Mouse (Mus musculus): ENCODE measurements around the gene Ncor2.

Ncor2 gene

GRCm38 (mm10) chr5:125171259-125171658 lies 7.8 kb downstream of the Ncor2 start:
- Histone ChIP-seq H3K4me3 (replicated peaks; ENCODE audit: low read length) (no peak overlapping the region), H3K9me3 (ENCODE audit: low read length) (no peaks in the 10 kb centered on the region), H3K36me3 (ENCODE audit: insufficient read depth, low read length) (peaks cover 22% of the 10 kb centered on the region), H3K27me3 (ENCODE audit: insufficient read depth, low read length) (no peaks in the 10 kb centered on the region), H3K4me1 (replicated peaks; ENCODE audit: low read depth, low read length) (peaks cover 95% of the 10 kb centered on the region)
- TF ChIP-seq CTCF (conservative IDR thresholded peaks at IDR 0.05; ENCODE audit: low read length) (no peak), NANOG (IDR thresholded peaks at IDR 0.05; ENCODE audit: borderline replicate concordance, low read length) (no peak), POU5F1 (IDR thresholded peaks at IDR 0.05; ENCODE audit: borderline replicate concordance, low read length) (no peak)

- no peaks in the 10 kb centered on the region for H3K9me3 ChIP-seq (ENCODE audit: low read length)
- no peaks in the 10 kb centered on the region for H3K27me3 ChIP-seq (ENCODE audit: insufficient read depth, low read length)
- H3K4me1 ChIP-seq (replicated peaks; ENCODE audit: low read depth, low read length) = peaks cover 93% of the 10 kb centered on the region
- peak overlapping the region; percentile 13; the same call in 1 of the 2 replicates for H3K4me3 ChIP-seq (replicated peaks; ENCODE audit: low read length)
- peaks cover 22% of the 10 kb centered on the region for H3K36me3 ChIP-seq (ENCODE audit: insufficient read depth, low read length)
- no peak for TF ChIP-seq NANOG (IDR thresholded peaks at IDR 0.05; ENCODE audit: borderline replicate concordance, low read length)
- no peak for TF ChIP-seq CTCF (conservative IDR thresholded peaks at IDR 0.05; ENCODE audit: low read length)
- no peak for TF ChIP-seq POU5F1 (IDR thresholded peaks at IDR 0.05; ENCODE audit: borderline replicate concordance, low read length)
Observed at GRCm38 (mm10) chr5:125170107-125170842, 8.7 kb downstream of the Ncor2 start.

GRCm38 (mm10) chr5:125168101-125168500 lies 10.9 kb downstream of the Ncor2 start:
- Histone ChIP-seq H3K36me3 (ENCODE audit: insufficient read depth, low read length) (peaks cover 25% of the 10 kb centered on the region), H3K4me1 (replicated peaks; ENCODE audit: low read depth, low read length) (peaks cover 95% of the 10 kb centered on the region), H3K27me3 (ENCODE audit: insufficient read depth, low read length) (no peaks in the 10 kb centered on the region), H3K9me3 (ENCODE audit: low read length) (no peaks in the 10 kb centered on the region), H3K4me3 (replicated peaks; ENCODE audit: low read length) (peak overlapping the region; percentile 23; the same call in 1 of the 2 replicates)
- TF ChIP-seq CTCF (conservative IDR thresholded peaks at IDR 0.05; ENCODE audit: low read length) = no peak
- TF ChIP-seq POU5F1 (IDR thresholded peaks at IDR 0.05; ENCODE audit: borderline replicate concordance, low read length) = no peak

GRCm38 (mm10) chr5:125167524-125167923 lies 11.5 kb downstream of the Ncor2 start:
- TF ChIP-seq NANOG (IDR thresholded peaks at IDR 0.05; ENCODE audit: borderline replicate concordance, low read length) (no peak), POU5F1 (IDR thresholded peaks at IDR 0.05; ENCODE audit: borderline replicate concordance, low read length) (no peak), CTCF (conservative IDR thresholded peaks at IDR 0.05; ENCODE audit: low read length) (no peak)
- H3K9me3 ChIP-seq (ENCODE audit: low read length) = no peaks in the 10 kb centered on the region
- H3K4me1 ChIP-seq (replicated peaks; ENCODE audit: low read depth, low read length) = peaks cover 95% of the 10 kb centered on the region
- H3K36me3 ChIP-seq (ENCODE audit: insufficient read depth, low read length) = peaks cover 25% of the 10 kb centered on the region
- H3K4me3 ChIP-seq (replicated peaks; ENCODE audit: low read length) = peak overlapping the region; percentile 23; the same call in 1 of the 2 replicates
- H3K27me3 ChIP-seq (ENCODE audit: insufficient read depth, low read length) = no peaks in the 10 kb centered on the region

- Histone ChIP-seq H3K4me1 (replicated peaks; ENCODE audit: low read depth, low read length) (peaks cover 95% of the 10 kb centered on the region), H3K4me3 (replicated peaks; ENCODE audit: low read length) (peak overlapping the region; percentile 60), H3K27me3 (ENCODE audit: insufficient read depth, low read length) (no peaks in the 10 kb centered on the region), H3K9me3 (ENCODE audit: low read length) (no peaks in the 10 kb centered on the region), H3K36me3 (ENCODE audit: insufficient read depth, low read length) (peaks cover 34% of the 10 kb centered on the region)
- peak; percentile 19; the same call in 1 of the 2 replicates for TF ChIP-seq POU5F1 (IDR thresholded peaks at IDR 0.05; ENCODE audit: borderline replicate concordance, low read length)
- peak; percentile 13; the same call in 1 of the 2 replicates for TF ChIP-seq NANOG (IDR thresholded peaks at IDR 0.05; ENCODE audit: borderline replicate concordance, low read length)
- TF ChIP-seq CTCF (conservative IDR thresholded peaks at IDR 0.05; ENCODE audit: low read length) = no peak
Observed at GRCm38 (mm10) chr5:125165993-125166392, 13.0 kb downstream of the Ncor2 start.

GRCm38 (mm10) chr5:125164465-125165167 lies 14.4 kb downstream of the Ncor2 start:
- Histone ChIP-seq H3K4me1 (replicated peaks; ENCODE audit: low read depth, low read length) (peaks cover 95% of the 10 kb centered on the region), H3K36me3 (ENCODE audit: insufficient read depth, low read length) (peaks cover 39% of the 10 kb centered on the region), H3K27me3 (ENCODE audit: insufficient read depth, low read length) (no peaks in the 10 kb centered on the region), H3K4me3 (replicated peaks; ENCODE audit: low read length) (peak overlapping the region; percentile 60), H3K9me3 (ENCODE audit: low read length) (no peaks in the 10 kb centered on the region)
- TF ChIP-seq POU5F1 (IDR thresholded peaks at IDR 0.05; ENCODE audit: borderline replicate concordance, low read length) = no peak
- no peak for TF ChIP-seq NANOG (IDR thresholded peaks at IDR 0.05; ENCODE audit: borderline replicate concordance, low read length)
- TF ChIP-seq CTCF (conservative IDR thresholded peaks at IDR 0.05; ENCODE audit: low read length) = no peak

- peaks cover 29% of the 10 kb centered on the region for H3K36me3 ChIP-seq (ENCODE audit: insufficient read depth, low read length)
- no peaks in the 10 kb centered on the region for H3K27me3 ChIP-seq (ENCODE audit: insufficient read depth, low read length)
- TF ChIP-seq NANOG (IDR thresholded peaks at IDR 0.05; ENCODE audit: borderline replicate concordance, low read length) = no peak
- no peak for TF ChIP-seq POU5F1 (IDR thresholded peaks at IDR 0.05; ENCODE audit: borderline replicate concordance, low read length)
- TF ChIP-seq CTCF (conservative IDR thresholded peaks at IDR 0.05; ENCODE audit: low read length) = no peak
- no peaks in the 10 kb centered on the region for H3K9me3 ChIP-seq (ENCODE audit: low read length)
- peak overlapping the region; percentile 60; the same call in 1 of the 2 replicates for H3K4me3 ChIP-seq (replicated peaks; ENCODE audit: low read length)
- peaks cover 95% of the 10 kb centered on the region for H3K4me1 ChIP-seq (replicated peaks; ENCODE audit: low read depth, low read length)
Observed at GRCm38 (mm10) chr5:125163441-125164050, 15.5 kb downstream of the Ncor2 start.

GRCm38 (mm10) chr5:125162461-125162860 lies 16.6 kb downstream of the Ncor2 start:
- H3K36me3 ChIP-seq (ENCODE audit: insufficient read depth, low read length) = peaks cover 21% of the 10 kb centered on the region
- peak overlapping the region; percentile 23; the same call in 1 of the 2 replicates for H3K4me3 ChIP-seq (replicated peaks; ENCODE audit: low read length)
- peaks cover 95% of the 10 kb centered on the region for H3K4me1 ChIP-seq (replicated peaks; ENCODE audit: low read depth, low read length)
- TF ChIP-seq NANOG (IDR thresholded peaks at IDR 0.05; ENCODE audit: borderline replicate concordance, low read length) = no peak
- H3K27me3 ChIP-seq (ENCODE audit: insufficient read depth, low read length) = no peaks in the 10 kb centered on the region
- no peaks in the 10 kb centered on the region for H3K9me3 ChIP-seq (ENCODE audit: low read length)
